Mouse (Mus musculus): ENCODE measurements at regions not wholly inside any gene's neighbourhood (a gene's known extent, or its start where the extent isn't known, plus 50 kb on each side); places are given as distances from the start of the nearest gene placed in this dataset.

DNA sequence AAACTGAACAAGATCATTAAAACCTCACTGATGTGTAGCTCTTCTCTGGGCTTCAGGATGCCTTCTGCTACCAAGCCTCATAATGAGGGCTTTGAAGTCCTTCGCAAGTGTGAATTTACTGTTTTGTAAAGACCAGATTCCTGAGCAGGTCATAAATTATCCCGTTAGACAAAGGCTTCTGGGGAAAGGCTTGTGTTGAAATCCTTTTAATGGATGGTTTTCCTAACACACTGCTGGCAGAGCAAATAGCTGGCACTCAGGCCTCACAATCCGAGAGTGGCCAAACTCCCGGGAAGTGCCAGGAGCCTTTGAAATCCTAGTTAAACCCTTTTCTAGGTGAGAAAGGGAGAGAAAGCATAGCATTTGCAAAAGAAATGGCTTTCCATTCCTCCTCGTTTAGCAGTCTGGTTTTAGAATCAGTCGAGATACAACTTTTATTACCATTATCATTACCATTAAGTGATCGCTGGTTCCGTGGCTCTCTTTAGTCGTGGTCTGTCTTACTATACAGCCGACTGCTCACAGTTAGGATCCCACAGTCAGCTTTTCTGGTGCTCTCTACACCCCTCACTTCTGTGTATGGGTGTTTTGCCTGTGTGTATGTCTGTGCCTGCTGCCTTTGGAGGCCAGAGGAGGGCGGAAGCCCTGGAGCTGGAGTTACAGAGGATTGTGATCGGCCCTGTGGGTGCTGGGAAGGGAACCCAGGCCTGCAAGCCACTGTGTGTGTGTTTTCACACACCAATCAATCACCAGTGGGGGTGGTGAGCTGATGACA lies 73.2 kb downstream of the Foxb1 start:
- no peak for TF ChIP-seq CTCF (IDR thresholded peaks at IDR 0.05; ENCODE audit: control insufficient read depth, insufficient read depth, insufficient replicate concordance, low read depth, low read length)
- TF ChIP-seq POLR2A (IDR thresholded peaks at IDR 0.05; ENCODE audit: control insufficient read depth, low read depth, low read length), result no peak
